Mouse (Mus musculus): ENCODE measurements around the gene Slc1a3.

Slc1a3 gene

DNA sequence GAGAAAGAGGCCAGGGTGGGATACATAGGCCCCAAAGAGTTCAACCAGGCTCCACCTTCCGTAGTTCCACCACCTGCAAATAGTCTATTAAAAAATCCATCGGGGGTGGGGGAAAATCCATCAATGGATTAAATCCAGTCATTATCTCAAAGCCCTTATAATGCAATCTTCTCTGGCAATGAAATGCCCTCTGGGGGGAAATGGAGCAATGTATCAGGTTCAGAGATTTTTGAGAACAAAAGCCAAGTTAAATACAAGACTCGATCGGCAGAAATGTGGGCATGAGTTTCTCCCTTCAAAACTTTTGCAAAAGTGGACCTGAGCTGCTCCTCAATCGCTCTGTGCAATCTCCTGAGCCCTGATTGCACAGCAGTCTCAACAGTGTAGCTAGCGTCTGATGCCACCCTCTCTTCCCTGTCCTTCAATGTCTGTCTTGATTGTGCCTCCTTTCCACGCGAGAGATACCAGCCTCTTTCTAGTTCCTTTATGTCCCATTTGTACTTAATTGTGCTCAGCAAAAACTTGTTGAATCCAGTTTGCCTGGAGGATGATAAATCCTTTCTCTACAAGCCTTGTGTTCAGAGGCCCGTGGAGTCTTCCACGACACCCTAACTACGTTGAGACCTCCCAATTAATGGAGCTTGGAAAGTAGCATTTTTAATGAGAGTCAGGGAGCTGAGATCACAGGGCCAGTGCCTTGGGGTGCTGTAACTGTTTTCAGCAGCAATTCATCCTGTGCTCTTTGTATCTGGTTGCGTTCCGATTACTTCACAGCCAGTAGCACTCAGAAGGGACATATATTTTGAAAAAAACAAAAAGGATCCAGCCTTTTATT, 109.0 kb downstream of the Slc1a3 start:
- no peak for DNase-seq

DNA sequence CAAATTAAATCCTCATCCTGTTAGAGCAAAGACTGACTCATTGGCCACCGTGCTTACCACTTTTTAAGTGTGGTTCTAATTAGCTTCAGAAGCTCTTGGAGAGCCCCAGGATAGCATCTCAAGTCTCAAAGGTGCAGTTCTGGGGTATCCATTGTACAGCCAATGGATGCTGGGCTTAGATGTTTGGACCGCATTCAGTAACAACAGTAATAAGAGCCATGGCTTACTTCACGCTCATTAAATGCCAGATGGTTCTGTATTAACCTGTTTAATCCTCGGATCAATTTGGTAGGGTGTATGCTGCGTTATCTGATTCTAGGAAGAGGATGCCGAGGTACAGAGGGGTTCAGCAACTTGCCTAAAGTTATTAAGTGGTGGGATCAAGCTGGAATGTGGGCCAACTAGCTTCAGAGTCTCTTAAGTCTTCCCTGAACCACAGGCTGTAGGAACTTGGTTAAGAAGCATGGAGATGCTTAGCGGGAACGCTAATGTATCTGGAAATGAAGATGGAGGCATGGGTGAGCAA, 114.1 kb downstream of the Slc1a3 start:
- DNase-seq, result no peak

DNA sequence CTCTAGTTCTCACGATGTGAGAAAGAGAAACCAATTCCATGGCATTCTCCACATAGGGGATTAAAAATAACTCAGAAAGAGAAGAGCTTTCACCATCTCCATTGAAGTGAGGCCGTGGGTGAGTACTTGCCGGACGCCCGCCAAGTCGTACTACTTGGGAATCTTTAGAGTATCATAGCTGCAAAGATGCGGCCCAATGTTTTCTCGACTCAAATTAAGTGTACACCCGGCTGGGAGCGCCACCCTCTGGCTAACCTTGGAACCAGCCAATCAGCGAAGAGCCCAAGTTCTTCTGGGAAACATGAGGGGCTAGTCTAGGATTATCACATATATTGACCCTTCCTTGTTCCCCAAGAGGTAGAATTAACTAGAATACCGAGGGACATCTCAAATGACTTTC, 115.3 kb downstream of the Slc1a3 start:
- no peak for DNase-seq

DNA sequence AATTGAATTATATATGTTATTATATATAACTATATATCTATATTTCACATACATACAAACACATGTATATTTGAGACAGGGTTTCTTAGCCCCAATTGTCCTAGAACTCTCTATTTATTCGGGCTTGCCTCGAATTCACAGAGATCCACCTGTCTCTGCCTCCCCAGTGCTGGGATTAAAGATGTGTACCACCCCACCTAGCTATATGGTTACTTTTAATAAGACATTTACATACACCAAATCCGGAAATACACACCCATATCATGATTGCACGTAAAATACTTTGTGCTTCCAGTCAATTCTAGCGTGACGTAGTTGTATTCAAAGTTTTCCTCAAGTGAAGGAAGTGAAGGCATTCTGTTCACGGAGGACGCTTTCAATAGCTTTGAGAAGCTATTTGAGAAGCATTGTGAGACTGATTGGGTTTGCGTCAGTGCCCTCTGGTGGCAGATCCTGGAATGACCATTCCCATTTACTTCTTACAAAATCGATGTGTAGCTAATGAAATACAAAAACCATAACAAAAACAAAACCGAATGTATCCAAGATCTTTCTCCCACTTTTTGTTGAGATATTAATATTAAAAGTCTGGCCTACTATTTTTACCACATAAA, 121.0 kb downstream of the Slc1a3 start:
- peak; percentile 57 to 66 for DNase-seq

DNA sequence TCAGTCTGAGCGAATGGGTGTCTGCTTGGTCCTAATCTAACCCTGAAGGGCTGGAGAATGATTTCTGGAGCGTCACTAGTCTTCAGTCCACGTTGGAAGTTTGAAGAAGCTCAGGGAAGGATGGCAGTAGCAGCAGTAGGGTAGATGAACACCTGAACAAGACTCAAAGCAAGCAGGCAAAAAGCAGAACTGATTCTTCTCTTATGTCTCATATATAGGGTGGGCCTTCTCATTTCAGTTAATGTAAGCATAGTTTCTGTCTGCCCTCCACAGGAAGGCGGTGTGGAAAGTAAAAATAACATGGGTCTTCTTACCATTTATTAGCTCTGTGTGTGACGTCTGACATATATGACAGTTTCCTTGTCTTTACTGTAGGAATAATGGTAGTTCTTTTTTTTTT, 122.5 kb downstream of the Slc1a3 start:
- no peak for DNase-seq

DNA sequence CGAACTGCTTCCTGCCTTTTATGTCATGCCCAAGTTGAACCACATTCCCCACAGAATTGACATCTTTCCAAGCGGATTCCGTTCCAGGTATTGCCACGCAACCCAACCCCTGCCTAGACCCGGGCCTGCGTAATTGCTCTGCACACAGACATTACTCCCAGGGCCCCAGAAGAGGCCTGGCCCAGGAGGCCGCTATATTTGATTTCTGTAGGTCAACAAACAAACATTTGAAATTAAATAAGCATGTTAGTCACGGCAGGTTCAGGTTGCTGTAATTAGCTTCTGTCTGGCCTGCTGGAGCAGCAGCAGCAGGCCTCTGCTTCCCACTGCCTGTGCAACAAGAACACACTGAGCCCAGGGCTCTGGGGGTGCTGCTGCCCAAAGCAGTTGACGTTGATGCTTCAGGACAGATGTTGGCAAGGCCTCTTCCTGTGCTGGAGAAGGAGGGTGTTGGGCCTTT, 123.7 kb downstream of the Slc1a3 start:
- peak in 1 of 2 experiments; percentile 17 for DNase-seq

All from lung, adult 18-20 months (tissue).